Mouse (Mus musculus): ENCODE results near the gene Nup188. TPM values are rescaled to one million over a fixed set of nuclear protein-coding genes. Genes with fewer than 3 reads are reported as not detected.

Gene Nup188
- polyA plus RNA-seq, 1 experiment from 2014 or later, result 7.5 TPM

GRCm38 (mm10) chr2:30380564-30381376 is 94.6 kb downstream of the Nup188 start:
- Histone ChIP-seq H3K9ac (replicated peaks) (no peak overlapping the region), H3K27me3 (ENCODE audit: insufficient read depth, low read length) (no peaks in the 10 kb centered on the region), H3K4me2 (ENCODE audit: low read depth, low read length) (no peak overlapping the region), H3K4me3 (ENCODE audit: low read depth, low read length) (no peak overlapping the region), H3K9me3 (ENCODE audit: low read length) (no peaks in the 10 kb centered on the region), H3K27ac (ENCODE audit: low read depth) (0 out of 2 replicates have a peak overlapping the region, but pooled peaks have one; percentile 11), H3K36me3 (replicated peaks; ENCODE audit: insufficient read depth, low read length) (peaks cover 27% of the 10 kb centered on the region), H3K4me1 (ENCODE audit: insufficient read depth) (peaks cover 3% of the 10 kb centered on the region; the same call in 1 of the 2 replicates)
- ATAC-seq, result peak; percentile 16; the same call in 1 of the 2 replicates
- TF ChIP-seq CTCF (IDR thresholded peaks at IDR 0.05; ENCODE audit: low read depth), result no peak
- no peak for TF ChIP-seq EP300 (IDR thresholded peaks at IDR 0.05; ENCODE audit: low read depth)
- DNase-seq, result no peak
- WGBS (ENCODE audit: insufficient replicate concordance), result 73% methylated on average over 10 of the region's 10 CpGs

- DNase-seq (no peak), ATAC-seq (peak; percentile 74)
- no peaks in the 10 kb centered on the region for H3K27me3 ChIP-seq (ENCODE audit: insufficient read depth, low read length)
- H3K27ac ChIP-seq (ENCODE audit: low read depth), result no peak overlapping the region
- H3K4me1 ChIP-seq (ENCODE audit: insufficient read depth), result peaks cover 3% of the 10 kb centered on the region; the same call in 1 of the 2 replicates
- H3K4me2 ChIP-seq (ENCODE audit: low read depth, low read length), result no peak overlapping the region
- 83% methylated on average over 4 of the region's 4 CpGs for WGBS (ENCODE audit: insufficient replicate concordance)
- H3K4me3 ChIP-seq (ENCODE audit: low read depth, low read length), result no peak overlapping the region
- no peak overlapping the region for H3K9ac ChIP-seq (replicated peaks)
- peaks cover 27% of the 10 kb centered on the region for H3K36me3 ChIP-seq (replicated peaks; ENCODE audit: insufficient read depth, low read length)
- TF ChIP-seq EP300 (IDR thresholded peaks at IDR 0.05; ENCODE audit: low read depth) (peak; percentile 49), CTCF (IDR thresholded peaks at IDR 0.05; ENCODE audit: low read depth) (no peak)
- H3K9me3 ChIP-seq (ENCODE audit: low read length), result no peaks in the 10 kb centered on the region
These were observed 95.2 kb downstream of the Nup188 start for GRCm38 (mm10) chr2:30381377-30381725.

DNA sequence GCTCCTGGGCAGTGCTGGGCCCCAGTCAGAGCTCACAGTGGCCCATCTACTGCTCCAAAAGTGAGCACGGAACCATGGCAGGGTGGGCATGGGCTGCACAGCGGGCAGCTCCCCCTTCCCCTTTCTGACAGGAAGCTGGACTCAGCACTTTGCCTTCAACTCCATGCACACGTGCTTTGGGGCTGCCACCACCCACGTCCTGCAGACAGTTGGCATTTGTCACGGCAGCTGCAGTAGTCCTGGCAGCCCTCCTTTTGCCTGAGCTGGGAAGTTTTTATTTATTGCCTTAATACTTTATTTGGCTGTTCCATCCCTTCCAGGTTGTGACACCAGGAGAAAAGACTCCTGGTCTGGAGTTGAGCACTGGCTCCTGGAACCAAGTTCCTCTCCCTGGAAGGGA is 98.6 kb downstream of the Nup188 start:
- Histone ChIP-seq H3K27ac (ENCODE audit: low read depth) (no peak overlapping the region), H3K4me2 (ENCODE audit: low read depth, low read length) (no peak overlapping the region), H3K4me3 (ENCODE audit: low read depth, low read length) (no peak overlapping the region), H3K4me1 (ENCODE audit: insufficient read depth) (peaks cover 3% of the 10 kb centered on the region; the same call in 1 of the 2 replicates), H3K36me3 (replicated peaks; ENCODE audit: insufficient read depth, low read length) (peaks cover 9% of the 10 kb centered on the region; the same call in 1 of the 2 replicates), H3K9ac (replicated peaks) (no peak overlapping the region), H3K27me3 (ENCODE audit: insufficient read depth, low read length) (no peaks in the 10 kb centered on the region), H3K9me3 (ENCODE audit: low read length) (no peaks in the 10 kb centered on the region)
- DNase-seq (no peak), ATAC-seq (no peak)
- WGBS (ENCODE audit: insufficient replicate concordance), result 55% methylated on average over 5 of the region's 5 CpGs
- TF ChIP-seq CTCF (IDR thresholded peaks at IDR 0.05; ENCODE audit: low read depth), result no peak
- no peak for TF ChIP-seq EP300 (IDR thresholded peaks at IDR 0.05; ENCODE audit: low read depth)

- TF ChIP-seq EP300 (IDR thresholded peaks at IDR 0.05; ENCODE audit: low read depth), result no peak
- TF ChIP-seq CTCF (IDR thresholded peaks at IDR 0.05; ENCODE audit: low read depth), result no peak
- DNase-seq (no peak), ATAC-seq (no peak)
- H3K9me3 ChIP-seq (ENCODE audit: low read length), result no peaks in the 10 kb centered on the region
- peaks cover 6% of the 10 kb centered on the region; the same call in 1 of the 2 replicates for H3K36me3 ChIP-seq (replicated peaks; ENCODE audit: insufficient read depth, low read length)
- no peaks in the 10 kb centered on the region for H3K27me3 ChIP-seq (ENCODE audit: insufficient read depth, low read length)
- no peak overlapping the region for H3K9ac ChIP-seq (replicated peaks)
- WGBS (ENCODE audit: insufficient replicate concordance), result 78% methylated on average over 4 of the region's 4 CpGs
- H3K4me1 ChIP-seq (ENCODE audit: insufficient read depth), result peaks cover 3% of the 10 kb centered on the region; the same call in 1 of the 2 replicates
- H3K4me3 ChIP-seq (ENCODE audit: low read depth, low read length), result no peak overlapping the region
- H3K27ac ChIP-seq (ENCODE audit: low read depth), result no peak overlapping the region
- no peak overlapping the region for H3K4me2 ChIP-seq (ENCODE audit: low read depth, low read length)
These were observed 99.4 kb downstream of the Nup188 start for GRCm38 (mm10) chr2:30385591-30385990.

GRCm38 (mm10) chr2:30386913-30387312 is 100.7 kb downstream of the Nup188 start:
- Histone ChIP-seq H3K9ac (replicated peaks) (no peak overlapping the region), H3K27ac (ENCODE audit: low read depth) (no peak overlapping the region), H3K4me3 (ENCODE audit: low read depth, low read length) (no peak overlapping the region), H3K4me2 (ENCODE audit: low read depth, low read length) (no peak overlapping the region), H3K36me3 (replicated peaks; ENCODE audit: insufficient read depth, low read length) (peaks cover 5% of the 10 kb centered on the region; the same call in 1 of the 2 replicates), H3K9me3 (ENCODE audit: low read length) (no peaks in the 10 kb centered on the region), H3K27me3 (ENCODE audit: insufficient read depth, low read length) (no peaks in the 10 kb centered on the region), H3K4me1 (ENCODE audit: insufficient read depth) (no peaks in the 10 kb centered on the region)
- WGBS (ENCODE audit: insufficient replicate concordance), result 76% methylated on average over 9 of the region's 9 CpGs
- ATAC-seq (no peak), DNase-seq (no peak)
- no peak for TF ChIP-seq CTCF (IDR thresholded peaks at IDR 0.05; ENCODE audit: low read depth)
- no peak for TF ChIP-seq EP300 (IDR thresholded peaks at IDR 0.05; ENCODE audit: low read depth)

DNA sequence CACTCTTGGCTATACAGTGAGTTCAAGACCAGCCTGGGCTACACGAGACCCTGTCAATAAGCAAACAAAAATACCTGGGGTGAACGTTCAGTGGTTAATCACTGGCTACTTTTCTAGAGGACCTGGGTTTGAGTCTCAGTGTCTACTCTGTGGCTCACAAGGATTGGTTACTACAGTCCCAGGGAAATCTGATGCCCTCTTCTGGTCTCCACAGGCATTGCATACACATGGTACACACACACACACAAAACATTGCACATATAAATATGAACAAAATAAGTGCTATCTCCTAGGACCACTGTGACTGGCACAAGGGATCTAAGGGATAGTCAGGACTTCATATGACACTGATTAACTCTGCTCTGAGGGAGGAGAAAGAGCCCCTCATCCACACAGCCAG is 102.8 kb downstream of the Nup188 start:
- Histone ChIP-seq H3K4me3 (ENCODE audit: low read depth, low read length) (no peak overlapping the region), H3K36me3 (replicated peaks; ENCODE audit: insufficient read depth, low read length) (no peaks in the 10 kb centered on the region), H3K4me2 (ENCODE audit: low read depth, low read length) (no peak overlapping the region), H3K4me1 (ENCODE audit: insufficient read depth) (peaks cover 9% of the 10 kb centered on the region), H3K9me3 (ENCODE audit: low read length) (no peaks in the 10 kb centered on the region), H3K9ac (replicated peaks) (no peak overlapping the region), H3K27me3 (ENCODE audit: insufficient read depth, low read length) (no peaks in the 10 kb centered on the region), H3K27ac (ENCODE audit: low read depth) (no peak overlapping the region)
- DNase-seq, result no peak
- no peak for ATAC-seq
- peak; percentile 37 for TF ChIP-seq CTCF (IDR thresholded peaks at IDR 0.05; ENCODE audit: low read depth)
- TF ChIP-seq EP300 (IDR thresholded peaks at IDR 0.05; ENCODE audit: low read depth), result no peak
- 96% methylated on average over 2 of the region's 2 CpGs for WGBS (ENCODE audit: insufficient replicate concordance)
